Mouse (Mus musculus) heart, embryonic 13.5 days (tissue): Measurements from ENCODE around the gene Tor1a. TPM values are rescaled to one million over a fixed set of nuclear protein-coding genes. Genes with fewer than 3 reads are reported as not detected.
A peak's percentile ranks its signal among the peaks of the same experiment; 100 is the strongest.
"Not testable (repeated sequence)": the region's sequence is repeated elsewhere in the genome, so short reads cannot be mapped to it uniquely, and the experiment has no call there.

Experiments used
- ATAC-seq: fragments of 200-750 bp; cut with Nextera tagmentation; 2 replicates; pipeline ENCODE4 v1.8.0; 2017; ENCODE audit warnings: moderate TSS enrichment; ENCODE audit not compliant: insufficient number of reproducible peaks, low FRiP score, low TSS enrichment; ENCODE audit errors: extremely low read depth
- H3K27ac ChIP-seq: fragments of 300-500 bp; sonication (generic); replicated peaks from 2 replicates; pipeline ENCODE4 v1.5.1; 2015; ENCODE audit warnings: moderate library complexity, mild to moderate bottlenecking, inconsistent platforms
- H3K27me3 ChIP-seq: fragments of 300-500 bp; sonication (generic); replicated peaks from 2 replicates; pipeline ENCODE4 v1.6.1; 2015; ENCODE audit warnings: mild to moderate bottlenecking, inconsistent platforms
- H3K36me3 ChIP-seq: fragments of 300-500 bp; sonication (generic); 2 replicates; pipeline ENCODE4 v1.6.1; 2015; ENCODE audit warnings: mild to moderate bottlenecking, inconsistent platforms
- H3K4me1 ChIP-seq: fragments of 300-500 bp; sonication (generic); 2 replicates; pipeline ENCODE4 v1.6.1; 2015; ENCODE audit warnings: inconsistent platforms
- H3K4me2 ChIP-seq: fragments of 300-500 bp; sonication (generic); 2 replicates; pipeline ENCODE4 v1.6.1; 2015; ENCODE audit warnings: inconsistent platforms, mild to moderate bottlenecking, moderate library complexity
- H3K4me3 ChIP-seq: fragments of 300-500 bp; sonication (generic); 2 replicates; pipeline ENCODE4 v1.5.1; 2015; ENCODE audit warnings: moderate library complexity, mild to moderate bottlenecking, inconsistent platforms
- H3K9ac ChIP-seq: fragments of 300-500 bp; sonication (generic); 2 replicates; pipeline ENCODE4 v1.6.1; 2015; ENCODE audit warnings: inconsistent platforms, mild to moderate bottlenecking, moderate library complexity
- H3K9me3 ChIP-seq: fragments of 300-500 bp; sonication (generic); 2 replicates; pipeline ENCODE4 v1.6.1; 2016; ENCODE audit warnings: inconsistent platforms
- WGBS: fragments of 180-500 bp; shearing (Covaris S2); methylation state at CpG from one replicate; pipeline ENCODE4 v1.1.7; 2015; ENCODE audit warnings: mixed read lengths; 5-methylcytosine and 5-hydroxymethylcytosine counted together
- polyA plus RNA-seq: library from polyadenylated mRNA; unstranded; fragments of >200 nt; fragmentation: Nextera tagmentation; extraction: Ambion mirVana; gene quantifications from 2 replicates; pipeline ENCODE4 v1.2.1, GENCODE M21; 2015

Tor1a gene
- polyA plus RNA-seq, 1 experiment from 2014 or later, result 55.1 TPM

DNA sequence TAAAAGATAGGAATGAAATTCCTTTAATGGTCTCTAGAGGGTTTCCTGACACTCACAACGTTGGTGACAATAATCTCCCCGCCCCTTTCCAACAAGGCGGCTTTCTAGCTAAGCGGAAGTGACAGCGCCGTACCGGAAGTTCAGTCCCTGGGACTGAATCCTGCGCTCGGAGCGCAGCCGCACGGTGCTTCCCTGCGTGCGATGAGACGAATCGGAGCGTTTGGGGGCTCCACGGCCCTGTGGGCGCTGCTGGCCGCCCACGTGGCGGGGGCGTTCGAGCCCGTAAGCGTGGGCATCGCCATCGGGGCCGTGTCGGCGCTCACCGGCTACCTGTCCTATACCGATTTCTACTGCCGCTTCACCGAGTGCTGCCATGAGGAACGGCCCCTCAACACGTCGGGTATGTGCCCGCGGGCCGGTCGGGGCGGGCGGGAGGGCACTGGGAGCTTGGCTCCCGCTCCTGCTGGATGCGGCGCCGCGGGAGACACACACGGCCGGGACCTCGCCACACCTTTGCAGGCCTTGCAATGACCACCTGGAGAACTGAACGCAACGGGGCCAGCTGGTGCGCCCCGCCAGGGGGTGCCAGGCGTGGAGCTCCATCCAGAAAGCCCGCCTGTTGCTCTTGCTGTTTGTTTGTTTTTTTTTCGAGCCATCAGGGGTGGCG lies 14.8 kb downstream of the Tor1a start, which contains the start of gene Tor1b:
Gene Tor1b, plus strand, starts transcription at position 136 of the 667 bp plus-strand sequence.
- Histone ChIP-seq H3K4me3 (peak within 1 kb of the TSS; percentile 93), H3K9ac (peak within 1 kb of the TSS; percentile 96), H3K27ac (peak within 1 kb of the TSS; percentile 77), H3K4me2 (peak within 1 kb of the TSS; percentile 92), H3K36me3 (peaks cover 32% of the 10 kb centered on the region), H3K27me3 (peaks cover 7% of the 10 kb centered on the region; the same call in 1 of the 2 replicates), H3K9me3 (no peaks in the 10 kb centered on the region; the same call in 1 of the 2 replicates), H3K4me1 (peaks cover 31% of the 10 kb centered on the region)
- ATAC-seq, result peak; percentile 37; the same call in 1 of the 2 replicates
- WGBS, result under 1% methylated on average over 60 of the region's 60 CpGs

DNA sequence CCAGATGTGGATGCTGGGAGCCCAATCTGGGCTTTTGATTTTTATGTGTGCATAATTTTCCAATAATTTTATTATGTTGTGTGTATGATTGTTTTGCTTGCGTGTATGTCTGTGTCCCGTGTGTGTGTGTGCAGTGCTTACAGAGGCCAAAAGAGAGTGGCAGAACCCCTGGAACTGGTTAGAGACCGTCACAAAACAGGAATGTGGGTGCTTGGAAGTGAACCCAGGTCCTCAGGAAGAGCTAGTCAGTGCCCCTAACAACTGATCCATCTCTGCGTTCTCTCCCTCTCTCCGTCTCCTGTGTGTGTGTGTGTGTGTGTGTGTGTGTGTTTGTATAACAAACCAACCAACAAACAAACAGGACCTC lies 15.3 kb downstream of the Tor1a start:
- H3K9me3 ChIP-seq, result no peaks in the 10 kb centered on the region; the same call in 1 of the 2 replicates
- H3K4me1 ChIP-seq, result peaks cover 31% of the 10 kb centered on the region
- peak overlapping the region; percentile 93 for H3K4me3 ChIP-seq
- peaks cover 8% of the 10 kb centered on the region; the same call in 1 of the 2 replicates for H3K27me3 ChIP-seq
- H3K9ac ChIP-seq, result peak overlapping the region; percentile 96; the same call in 1 of the 2 replicates
- H3K4me2 ChIP-seq, result peak overlapping the region; percentile 92
- peaks cover 26% of the 10 kb centered on the region for H3K36me3 ChIP-seq
- WGBS, result 25% methylated on average over 5 of the region's 5 CpGs
- H3K27ac ChIP-seq, result peak overlapping the region; percentile 77
- no peak for ATAC-seq

DNA sequence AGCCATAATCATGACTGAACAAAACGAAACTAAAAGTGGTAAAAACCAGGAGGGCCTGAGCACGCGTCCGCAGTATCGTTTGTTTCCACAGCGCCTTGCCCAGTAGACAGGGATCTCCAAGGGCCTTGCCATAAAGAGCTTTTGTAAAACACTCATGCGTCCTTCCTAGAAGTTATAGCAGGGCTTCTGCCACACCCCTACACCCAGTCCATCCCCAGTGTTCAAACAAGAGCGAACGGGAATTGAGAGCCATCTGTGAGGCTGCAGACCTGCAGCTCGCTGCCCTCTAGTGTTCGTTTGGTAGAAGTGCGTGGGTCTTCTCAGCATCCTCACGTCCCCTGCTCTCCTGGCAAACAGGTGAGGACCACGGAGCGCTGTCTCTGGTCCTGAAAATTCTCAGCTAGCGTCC lies 25.1 kb downstream of the Tor1a start:
- no peak for ATAC-seq
- H3K27me3 ChIP-seq, result peaks cover 4% of the 10 kb centered on the region; the same call in 1 of the 2 replicates
- peak overlapping the region; percentile 48 for H3K4me3 ChIP-seq
- no peak overlapping the region for H3K27ac ChIP-seq
- H3K9ac ChIP-seq, result peak overlapping the region; percentile 64; the same call in 1 of the 2 replicates
- H3K4me2 ChIP-seq, result peak overlapping the region; percentile 68
- peaks cover 2% of the 10 kb centered on the region; the same call in 1 of the 2 replicates for H3K4me1 ChIP-seq
- 27% methylated on average over 16 of the region's 16 CpGs for WGBS
- H3K9me3 ChIP-seq, result no peaks in the 10 kb centered on the region
- H3K36me3 ChIP-seq, result no peaks in the 10 kb centered on the region

DNA sequence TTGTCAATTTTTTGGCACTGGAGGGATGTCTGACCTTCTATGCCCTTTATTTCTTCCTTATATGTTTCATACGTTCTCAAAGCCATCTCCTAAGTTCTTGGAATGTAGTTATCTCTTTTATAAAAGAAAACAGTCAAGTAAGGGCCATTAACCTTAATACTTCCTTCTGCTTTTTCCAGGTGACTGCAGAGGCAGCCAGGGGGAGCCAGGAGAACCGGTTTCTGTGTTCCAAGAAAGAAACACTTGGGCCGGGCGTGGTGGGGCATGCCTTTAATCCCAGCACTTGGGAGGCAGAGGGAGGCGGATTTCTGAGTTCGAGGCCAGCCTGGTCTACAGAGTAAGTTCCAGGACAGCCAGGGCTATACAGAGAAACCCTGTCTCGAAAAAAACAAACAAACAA lies 25.6 kb downstream of the Tor1a start:
- peak overlapping the region; percentile 68 for H3K4me2 ChIP-seq
- H3K27ac ChIP-seq, H3K9ac ChIP-seq, H3K36me3 ChIP-seq, H3K4me3 ChIP-seq, H3K9me3 ChIP-seq, ATAC-seq, H3K4me1 ChIP-seq, H3K27me3 ChIP-seq: not testable (repeated sequence)
- WGBS, result 36% methylated on average over 7 of the region's 7 CpGs

DNA sequence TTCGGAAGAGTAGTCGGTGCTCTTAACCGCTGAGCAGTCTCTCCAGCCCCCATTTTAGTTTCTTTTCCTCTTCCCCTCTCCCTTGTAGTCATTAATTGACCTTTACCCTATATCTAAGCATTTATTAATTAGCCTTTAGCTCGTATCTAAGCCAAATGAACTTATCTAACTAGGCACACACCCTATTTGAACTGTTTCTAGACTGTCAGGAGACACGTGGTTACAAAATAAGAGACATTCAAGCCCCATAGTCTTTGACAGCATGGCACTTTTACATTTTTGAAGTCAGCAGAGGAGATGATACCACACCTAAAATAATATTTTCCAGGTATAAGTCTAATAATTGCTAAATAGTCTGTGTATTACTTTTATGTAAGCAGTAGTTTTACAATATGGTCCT lies 26.1 kb downstream of the Tor1a start:
- no peak for ATAC-seq
- H3K4me1 ChIP-seq, result peaks cover 2% of the 10 kb centered on the region; the same call in 1 of the 2 replicates
- no peaks in the 10 kb centered on the region for H3K36me3 ChIP-seq
- H3K27ac ChIP-seq, result no peak overlapping the region
- H3K27me3 ChIP-seq, result no peaks in the 10 kb centered on the region; the same call in 1 of the 2 replicates
- no peaks in the 10 kb centered on the region for H3K9me3 ChIP-seq
- 88% methylated on average over 5 of the region's 5 CpGs for WGBS
- no peak overlapping the region for H3K9ac ChIP-seq
- no peak overlapping the region for H3K4me3 ChIP-seq
- no peak overlapping the region for H3K4me2 ChIP-seq

DNA sequence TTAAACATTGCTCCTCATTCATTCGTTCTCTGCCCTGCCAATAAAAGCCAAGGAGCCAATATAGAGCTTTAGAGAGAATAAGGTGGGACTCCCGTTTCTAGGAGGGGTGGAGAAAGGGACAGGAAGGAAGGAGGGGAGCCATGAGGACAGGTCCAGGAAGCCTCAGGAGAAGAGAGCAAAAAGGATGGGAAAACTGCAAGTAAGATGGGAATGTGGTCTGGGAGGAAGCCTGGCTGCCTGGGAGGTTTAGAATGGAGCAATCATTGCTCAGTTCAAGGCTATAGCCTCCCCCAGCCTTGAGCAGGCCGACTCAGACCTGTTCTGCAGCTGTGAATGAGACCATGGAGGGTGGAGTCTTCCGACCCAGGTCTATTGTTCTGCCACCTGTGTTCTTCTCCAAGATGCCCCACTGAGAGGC lies 29.1 kb downstream of the Tor1a start:
- Histone ChIP-seq H3K4me2 (no peak overlapping the region), H3K9ac (no peak overlapping the region), H3K36me3 (no peaks in the 10 kb centered on the region), H3K4me3 (no peak overlapping the region), H3K4me1 (peaks cover 2% of the 10 kb centered on the region; the same call in 1 of the 2 replicates), H3K27ac (no peak overlapping the region), H3K9me3 (no peaks in the 10 kb centered on the region), H3K27me3 (peaks cover 5% of the 10 kb centered on the region; the same call in 1 of the 2 replicates)
- no peak for ATAC-seq
- WGBS, result 38% methylated on average over 4 of the region's 4 CpGs

DNA sequence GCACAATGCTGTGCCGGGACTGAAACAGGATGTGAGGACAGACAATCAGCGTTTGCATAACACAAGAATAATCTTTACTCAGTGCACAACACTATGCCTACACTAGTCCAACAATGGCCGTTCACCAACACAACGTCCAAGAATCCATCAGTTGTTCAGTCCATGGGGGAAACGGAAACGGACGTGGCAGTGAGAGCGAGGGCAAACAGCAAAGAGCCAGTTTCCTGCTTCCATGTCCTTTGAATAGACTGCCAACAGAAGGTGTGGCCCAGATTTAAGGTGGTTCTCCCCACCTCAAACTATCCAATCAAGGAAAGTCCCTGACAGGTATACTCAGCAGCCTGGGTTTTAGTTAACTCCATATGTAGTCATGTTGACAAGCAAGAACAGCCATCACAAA lies 30.0 kb downstream of the Tor1a start:
- H3K27me3 ChIP-seq, result peaks cover 5% of the 10 kb centered on the region; the same call in 1 of the 2 replicates
- no peak overlapping the region for H3K9ac ChIP-seq
- H3K9me3 ChIP-seq, result no peaks in the 10 kb centered on the region
- ATAC-seq, result no peak
- H3K4me1 ChIP-seq, result peaks cover 2% of the 10 kb centered on the region; the same call in 1 of the 2 replicates
- no peaks in the 10 kb centered on the region for H3K36me3 ChIP-seq
- no peak overlapping the region for H3K27ac ChIP-seq
- 68% methylated on average over 8 of the region's 8 CpGs for WGBS
- H3K4me2 ChIP-seq, result no peak overlapping the region
- H3K4me3 ChIP-seq, result no peak overlapping the region

DNA sequence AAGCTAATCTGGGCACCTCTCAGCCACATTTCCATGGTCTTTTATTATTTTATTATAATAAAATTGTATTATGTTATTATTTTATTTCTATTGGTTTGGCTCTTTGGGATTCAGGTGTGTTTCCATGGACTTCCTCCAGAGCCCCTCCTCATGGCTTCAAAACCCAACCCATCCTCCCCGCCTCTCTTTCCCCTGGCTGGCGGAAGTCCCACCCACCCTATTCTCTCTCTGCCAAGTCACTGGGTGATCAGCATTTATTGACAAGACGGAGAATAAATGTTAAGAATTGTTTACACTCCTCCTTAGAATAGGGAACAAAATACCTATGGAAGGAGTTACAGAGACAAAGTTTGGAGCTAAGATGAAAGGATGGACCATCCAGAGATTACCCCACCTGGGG lies 30.9 kb downstream of the Tor1a start:
- ATAC-seq, result no peak

DNA sequence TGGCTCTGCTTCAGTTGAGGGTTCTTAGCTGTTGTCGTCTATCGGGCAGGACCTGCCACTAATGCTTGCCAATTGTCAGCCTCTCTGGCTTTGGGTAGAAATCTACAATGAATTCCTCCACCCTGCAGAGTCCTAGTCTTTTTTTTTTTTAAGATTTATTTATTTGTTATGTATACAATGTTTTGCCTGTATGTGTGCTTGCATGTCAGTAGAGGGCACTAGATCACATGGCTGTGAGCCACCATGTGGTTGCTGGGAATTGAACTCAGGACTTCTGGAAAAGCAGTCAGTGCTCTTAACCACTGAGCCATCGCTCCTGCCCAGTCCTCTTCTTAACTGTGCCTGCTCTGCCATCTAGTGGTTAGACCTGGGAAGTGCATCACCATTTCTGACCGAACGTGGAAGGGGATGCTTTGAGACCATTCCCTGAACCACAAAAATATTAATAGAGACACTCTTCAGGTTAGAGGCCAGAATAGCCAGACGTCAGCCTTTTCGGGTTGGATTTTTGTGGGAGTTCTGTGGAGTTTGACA lies 33.7 kb downstream of the Tor1a start:
- WGBS, result 15% methylated on average over 7 of the region's 7 CpGs
- H3K4me1 ChIP-seq, result peaks cover 11% of the 10 kb centered on the region
- no peak for ATAC-seq

More for the DNA sequence above, 30.9 kb downstream of the Tor1a start:
- Histone ChIP-seq H3K9me3 (no peaks in the 10 kb centered on the region), H3K4me2 (no peak overlapping the region), H3K9ac (no peak overlapping the region), H3K4me1 (no peaks in the 10 kb centered on the region), H3K27ac (no peak overlapping the region), H3K36me3 (no peaks in the 10 kb centered on the region), H3K27me3 (peaks cover 5% of the 10 kb centered on the region; the same call in 1 of the 2 replicates), H3K4me3 (no peak overlapping the region)
- WGBS, result 67% methylated on average over 3 of the region's 3 CpGs

DNA sequence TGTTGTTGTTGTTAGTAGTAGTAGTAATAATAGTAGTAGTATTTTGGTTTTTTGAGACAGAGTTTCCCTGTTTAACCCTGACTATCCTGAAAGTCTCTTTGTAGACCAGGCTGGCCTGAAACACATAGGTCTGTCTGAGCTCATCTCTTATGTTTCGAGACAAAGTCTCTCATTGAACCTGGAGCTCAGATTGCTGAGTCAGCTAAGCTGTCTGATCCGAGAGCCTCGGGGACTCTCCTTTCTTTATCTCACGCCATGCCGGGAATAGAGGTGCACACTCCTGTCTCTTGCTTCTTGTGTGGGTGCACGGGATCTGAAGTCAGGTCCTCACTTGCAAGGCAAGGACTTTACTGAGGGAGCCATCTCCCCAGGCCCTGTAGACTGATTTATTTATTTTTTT lies 34.7 kb downstream of the Tor1a start:
- H3K4me1 ChIP-seq, result peaks cover 18% of the 10 kb centered on the region
- H3K27ac ChIP-seq, result no peak overlapping the region
- H3K4me2 ChIP-seq, result no peak overlapping the region
- no peaks in the 10 kb centered on the region for H3K36me3 ChIP-seq
- 66% methylated on average over 6 of the region's 6 CpGs for WGBS
- no peak overlapping the region for H3K9ac ChIP-seq
- no peak overlapping the region for H3K4me3 ChIP-seq
- no peak for ATAC-seq
- H3K9me3 ChIP-seq, result no peaks in the 10 kb centered on the region
- H3K27me3 ChIP-seq, result peaks cover 5% of the 10 kb centered on the region; the same call in 1 of the 2 replicates

More for the DNA sequence above, 33.7 kb downstream of the Tor1a start:
- Histone ChIP-seq H3K4me2 (no peak overlapping the region), H3K27ac (no peak overlapping the region), H3K27me3 (peaks cover 5% of the 10 kb centered on the region; the same call in 1 of the 2 replicates), H3K9ac (no peak overlapping the region), H3K36me3 (no peaks in the 10 kb centered on the region), H3K4me3 (no peak overlapping the region), H3K9me3 (no peaks in the 10 kb centered on the region)

DNA sequence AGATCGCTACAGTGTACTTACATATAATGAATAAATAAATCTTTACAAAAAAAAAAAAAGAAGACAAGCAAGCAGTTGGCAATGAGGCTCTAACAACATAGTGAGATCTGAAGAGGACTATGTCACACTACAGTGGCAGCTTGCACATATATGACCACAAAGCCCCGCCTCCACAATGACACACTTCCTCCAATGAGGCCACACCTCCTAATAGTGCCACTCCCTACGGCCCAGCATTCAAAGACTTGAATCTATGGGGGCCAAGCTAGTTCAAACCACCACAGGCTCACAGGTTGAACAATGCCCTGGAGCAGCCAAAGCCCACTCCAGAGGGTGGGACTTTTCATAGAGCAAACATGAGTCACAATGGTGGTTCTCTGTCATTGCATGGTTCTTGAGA lies 35.8 kb downstream of the Tor1a start:
- no peak overlapping the region for H3K4me2 ChIP-seq
- ATAC-seq, result no peak

More for the DNA sequence above, 35.8 kb downstream of the Tor1a start:
- Histone ChIP-seq H3K27ac (no peak overlapping the region), H3K27me3 (peaks cover 5% of the 10 kb centered on the region; the same call in 1 of the 2 replicates), H3K4me1 (peaks cover 29% of the 10 kb centered on the region), H3K36me3 (no peaks in the 10 kb centered on the region), H3K4me3 (no peak overlapping the region), H3K9ac (no peak overlapping the region), H3K9me3 (no peaks in the 10 kb centered on the region)
- WGBS, result 77% methylated on average over 3 of the region's 3 CpGs
